ENCODE assay signal across 23 mouse cellular contexts in genomic region chr5:99325301-99325700, GRCm38 (mm10).
DNase-seq lines count a peak whose midpoint lies in the region; ATAC-seq and TF ChIP-seq lines count a peak whose summit lies in the region.
"Had no signal": no experiment of that assay in that cellular context is flagged by ENCODE, and none has a peak within 500 bp of the region (broad histone marks: within the 10 kb centered on the region; RNA-seq: fewer than 3 reads in every experiment).

No protein-coding gene starts in this region.

- no peak for TF ChIP-seq CTCF in stomach, postnatal 0 days (IDR thresholded peaks at IDR 0.05; ENCODE audit: low read depth)

- H3K9ac ChIP-seq in intestine, embryonic 16.5 days (ENCODE audit: low read depth, low read length) = no peak overlapping the region
- no peak overlapping the region for H3K9ac ChIP-seq in stomach, embryonic 14.5 days (replicated peaks; ENCODE audit: low read depth, low read length)
- H3K9ac ChIP-seq in stomach, postnatal 0 days (ENCODE audit: low read length) = no peak overlapping the region
- no peak overlapping the region for H3K9ac ChIP-seq in midbrain, embryonic 16.5 days (ENCODE audit: low read depth, low read length)
- H3K9ac ChIP-seq: embryonic facial prominence, embryonic 13.5 days; forebrain, embryonic 12.5 days; forebrain, embryonic 15.5 days; hindbrain, embryonic 12.5 days; hindbrain, embryonic 15.5 days had no signal

- H3K4me1 ChIP-seq in intestine, embryonic 16.5 days (ENCODE audit: control insufficient read depth, insufficient read depth, low read length) = peaks cover 8% of the 10 kb centered on the region; the same call in 1 of the 2 replicates
- peaks cover 3% of the 10 kb centered on the region; the same call in 1 of the 2 replicates for H3K4me1 ChIP-seq in stomach, embryonic 14.5 days (ENCODE audit: control insufficient read depth, insufficient read depth, low read length)
- no peaks in the 10 kb centered on the region for H3K4me1 ChIP-seq in stomach, postnatal 0 days (replicated peaks; ENCODE audit: control insufficient read depth, insufficient read depth)
- H3K4me1 ChIP-seq in midbrain, embryonic 16.5 days (ENCODE audit: control insufficient read depth, insufficient read depth, low read length) = no peaks in the 10 kb centered on the region
- H3K4me1 ChIP-seq: embryonic facial prominence, embryonic 10.5 days; embryonic facial prominence, embryonic 13.5 days; forebrain, embryonic 12.5 days; forebrain, embryonic 15.5 days; hindbrain, embryonic 12.5 days had no signal

- no peak overlapping the region for H3K4me3 ChIP-seq in intestine, embryonic 16.5 days (ENCODE audit: low read length)
- no peak overlapping the region for H3K4me3 ChIP-seq in stomach, embryonic 14.5 days (ENCODE audit: low read depth, low read length)
- no peak overlapping the region for H3K4me3 ChIP-seq in stomach, postnatal 0 days (ENCODE audit: low read depth, low read length)
- no peak overlapping the region for H3K4me3 ChIP-seq in midbrain, embryonic 16.5 days (ENCODE audit: low read depth, low read length)
- H3K4me3 ChIP-seq: embryonic facial prominence, embryonic 10.5 days; embryonic facial prominence, embryonic 13.5 days; erythroblast, embryonic 14.5 days; forebrain, embryonic 12.5 days; forebrain, embryonic 15.5 days; hindbrain, embryonic 12.5 days; hindbrain, embryonic 15.5 days had no signal

- peak; percentile 36 for DNase-seq in stomach, postnatal 0 days (ENCODE audit: low spot score)
- DNase-seq in kidney, postnatal 25 days = no peak
- DNase-seq: adrenal gland, adult 2 months; adrenal gland, postnatal 14 days; cerebellum, adult 11-12 months; cerebellum, adult 8-10 months; cerebellum, postnatal 10 days; cerebellum, postnatal 36 days; embryo, embryonic 11 days; gastrocnemius, postnatal 10 days had no signal

- TF ChIP-seq EP300 in stomach, postnatal 0 days (optimal IDR thresholded peaks at IDR 0.05) = no peak

- H3K4me2 ChIP-seq in intestine, embryonic 16.5 days (ENCODE audit: low read depth, low read length) = no peak overlapping the region
- no peak overlapping the region for H3K4me2 ChIP-seq in stomach, embryonic 14.5 days (replicated peaks; ENCODE audit: low read depth, low read length)
- no peak overlapping the region for H3K4me2 ChIP-seq in stomach, postnatal 0 days (replicated peaks; ENCODE audit: low read depth)
- H3K4me2 ChIP-seq in midbrain, embryonic 16.5 days (ENCODE audit: low read length) = no peak overlapping the region
- H3K4me2 ChIP-seq: embryonic facial prominence, embryonic 13.5 days; forebrain, embryonic 12.5 days; forebrain, embryonic 15.5 days; heart, embryonic 11.5 days; hindbrain, embryonic 12.5 days; hindbrain, embryonic 15.5 days had no signal

- ATAC-seq in intestine, embryonic 16.5 days = peak; percentile 82
- ATAC-seq in stomach, embryonic 14.5 days (ENCODE audit: insufficient number of reproducible peaks, insufficient read depth, low FRiP score, low read depth) = 0 out of 2 replicates have a peak, but pooled peaks have one; percentile 53
- ATAC-seq in stomach, postnatal 0 days (ENCODE audit: low FRiP score, low TSS enrichment) = peak; percentile 55; the same call in 1 of the 2 replicates
- no peak for ATAC-seq in midbrain, embryonic 16.5 days
- ATAC-seq in frontal cortex, adult (ENCODE audit: low TSS enrichment) = no peak
- ATAC-seq: CD4-positive, CD25-positive, alpha-beta regulatory T cell, adult 4 months; forebrain, embryonic 15.5 days had no signal

- H3K9me3 ChIP-seq in intestine, embryonic 16.5 days (ENCODE audit: control insufficient read depth, low read length) = no peaks in the 10 kb centered on the region
- no peaks in the 10 kb centered on the region for H3K9me3 ChIP-seq in stomach, embryonic 14.5 days (ENCODE audit: control insufficient read depth, low read depth, low read length)
- H3K9me3 ChIP-seq in stomach, postnatal 0 days (ENCODE audit: control insufficient read depth, low read length) = no peaks in the 10 kb centered on the region
- no peaks in the 10 kb centered on the region for H3K9me3 ChIP-seq in midbrain, embryonic 16.5 days (replicated peaks; ENCODE audit: control insufficient read depth, low read length, poor library complexity, severe bottlenecking)
- H3K9me3 ChIP-seq: embryonic facial prominence, embryonic 10.5 days; embryonic facial prominence, embryonic 13.5 days; forebrain, embryonic 12.5 days; forebrain, embryonic 15.5 days; hindbrain, embryonic 12.5 days; hindbrain, embryonic 15.5 days had no signal

- H3K27me3 ChIP-seq in intestine, embryonic 16.5 days (replicated peaks; ENCODE audit: control insufficient read depth, insufficient read depth, low read length) = no peaks in the 10 kb centered on the region
- no peaks in the 10 kb centered on the region for H3K27me3 ChIP-seq in stomach, embryonic 14.5 days (ENCODE audit: control insufficient read depth, insufficient read depth, low read length)
- H3K27me3 ChIP-seq in stomach, postnatal 0 days (ENCODE audit: control insufficient read depth, insufficient read depth, low read length) = no peaks in the 10 kb centered on the region
- no peaks in the 10 kb centered on the region for H3K27me3 ChIP-seq in midbrain, embryonic 16.5 days (ENCODE audit: control insufficient read depth, insufficient read depth, low read depth, low read length)
- H3K27me3 ChIP-seq: embryonic facial prominence, embryonic 13.5 days; forebrain, embryonic 12.5 days; forebrain, embryonic 15.5 days; hindbrain, embryonic 12.5 days; hindbrain, embryonic 15.5 days had no signal

- H3K36me3 ChIP-seq in intestine, embryonic 16.5 days (ENCODE audit: control insufficient read depth, insufficient read depth, low read length) = no peaks in the 10 kb centered on the region
- H3K36me3 ChIP-seq in stomach, embryonic 14.5 days (ENCODE audit: control insufficient read depth, insufficient read depth, low read length) = no peaks in the 10 kb centered on the region
- no peaks in the 10 kb centered on the region for H3K36me3 ChIP-seq in stomach, postnatal 0 days (ENCODE audit: control insufficient read depth, insufficient read depth, low read length)
- H3K36me3 ChIP-seq in midbrain, embryonic 16.5 days (ENCODE audit: control insufficient read depth, insufficient read depth, low read length) = no peaks in the 10 kb centered on the region
- H3K36me3 ChIP-seq: embryonic facial prominence, embryonic 10.5 days; embryonic facial prominence, embryonic 13.5 days; forebrain, embryonic 12.5 days; forebrain, embryonic 15.5 days; hindbrain, embryonic 12.5 days; hindbrain, embryonic 15.5 days had no signal

- peak overlapping the region; percentile 77 for H3K27ac ChIP-seq in intestine, embryonic 16.5 days (ENCODE audit: low read length)
- no peak overlapping the region for H3K27ac ChIP-seq in stomach, embryonic 14.5 days (ENCODE audit: low read length)
- no peak overlapping the region for H3K27ac ChIP-seq in stomach, postnatal 0 days (replicated peaks)
- no peak overlapping the region for H3K27ac ChIP-seq in midbrain, embryonic 16.5 days (ENCODE audit: low read length)
- H3K27ac ChIP-seq: embryonic facial prominence, embryonic 10.5 days; embryonic facial prominence, embryonic 13.5 days; forebrain, embryonic 12.5 days; forebrain, embryonic 15.5 days; hindbrain, embryonic 12.5 days; hindbrain, embryonic 15.5 days had no signal

Comparison
In these comparisons a context has a peak if more than half of its experiments do, and no peak if none do; other contexts are left out.
1. ATAC-seq: peak in intestine, embryonic 16.5 days (single experiment), stomach, embryonic 14.5 days (single experiment) and stomach, postnatal 0 days (single experiment); none in midbrain, embryonic 16.5 days (single experiment) and frontal cortex, adult (single experiment).